Mouse (Mus musculus) brain, embryonic 18.5 days (tissue): Measurements from ENCODE around the gene Ccdc151.

ENCODE experiments used
- DNase-seq: peaks from one replicate; pipeline ENCODE4 v3.0.0-alpha.2; 2012; ENCODE audit warnings: low read depth, low spot score

Ccdc151 gene

DNA sequence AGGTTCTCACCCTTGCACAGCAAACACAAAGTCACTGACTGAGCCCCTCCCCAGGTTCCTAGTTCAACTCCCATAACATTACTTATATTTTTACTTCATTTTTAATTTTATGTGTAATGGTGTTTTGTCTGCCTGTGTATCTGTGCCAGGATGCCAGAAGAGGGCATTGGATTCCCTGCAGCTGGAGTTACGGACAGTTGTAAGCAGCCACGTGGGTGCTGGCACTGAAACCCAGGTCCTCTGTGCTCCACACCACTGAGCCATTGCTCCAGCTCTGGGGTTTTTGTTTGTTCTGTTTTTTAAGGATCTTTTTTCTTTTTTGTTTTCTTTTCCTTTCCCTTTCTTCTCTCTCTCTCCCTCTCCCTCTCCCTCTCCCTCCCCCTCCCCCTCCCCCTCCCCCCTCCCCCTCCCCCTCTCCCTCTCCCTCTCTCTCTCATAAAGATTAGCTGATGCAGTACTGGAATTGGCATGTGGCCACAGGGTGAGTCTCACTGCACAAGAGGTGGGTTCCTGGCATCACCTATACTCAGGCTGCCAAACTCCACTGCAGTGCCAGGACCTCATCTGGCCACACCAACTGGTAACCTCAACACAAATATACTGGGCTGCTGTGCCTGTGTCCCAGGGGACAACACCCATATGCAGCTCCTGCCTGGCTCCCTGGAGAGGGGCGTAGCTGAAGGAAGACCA is 6.1 kb downstream of the Ccdc151 start:
- DNase-seq: no peak

DNA sequence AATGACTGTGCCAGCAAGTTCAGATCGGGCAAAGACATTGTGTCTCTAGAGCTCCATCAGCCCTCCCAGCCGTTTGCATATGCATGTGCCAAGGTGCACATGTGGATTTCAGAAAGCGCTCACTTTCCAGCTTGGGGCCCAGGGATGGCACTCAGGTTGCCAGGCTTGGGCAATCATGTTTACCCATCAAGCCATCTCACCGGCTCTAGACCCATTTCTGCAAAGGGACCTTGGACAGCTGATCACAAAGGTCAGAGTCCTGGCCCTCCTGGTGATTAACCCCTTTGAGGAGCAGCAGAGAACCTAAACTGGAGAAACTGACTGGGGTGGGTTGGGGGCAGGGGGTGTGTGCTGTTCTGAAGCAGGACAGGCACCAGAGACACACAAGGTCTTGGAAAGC is 10.2 kb downstream of the Ccdc151 start:
- no peak for DNase-seq

DNA sequence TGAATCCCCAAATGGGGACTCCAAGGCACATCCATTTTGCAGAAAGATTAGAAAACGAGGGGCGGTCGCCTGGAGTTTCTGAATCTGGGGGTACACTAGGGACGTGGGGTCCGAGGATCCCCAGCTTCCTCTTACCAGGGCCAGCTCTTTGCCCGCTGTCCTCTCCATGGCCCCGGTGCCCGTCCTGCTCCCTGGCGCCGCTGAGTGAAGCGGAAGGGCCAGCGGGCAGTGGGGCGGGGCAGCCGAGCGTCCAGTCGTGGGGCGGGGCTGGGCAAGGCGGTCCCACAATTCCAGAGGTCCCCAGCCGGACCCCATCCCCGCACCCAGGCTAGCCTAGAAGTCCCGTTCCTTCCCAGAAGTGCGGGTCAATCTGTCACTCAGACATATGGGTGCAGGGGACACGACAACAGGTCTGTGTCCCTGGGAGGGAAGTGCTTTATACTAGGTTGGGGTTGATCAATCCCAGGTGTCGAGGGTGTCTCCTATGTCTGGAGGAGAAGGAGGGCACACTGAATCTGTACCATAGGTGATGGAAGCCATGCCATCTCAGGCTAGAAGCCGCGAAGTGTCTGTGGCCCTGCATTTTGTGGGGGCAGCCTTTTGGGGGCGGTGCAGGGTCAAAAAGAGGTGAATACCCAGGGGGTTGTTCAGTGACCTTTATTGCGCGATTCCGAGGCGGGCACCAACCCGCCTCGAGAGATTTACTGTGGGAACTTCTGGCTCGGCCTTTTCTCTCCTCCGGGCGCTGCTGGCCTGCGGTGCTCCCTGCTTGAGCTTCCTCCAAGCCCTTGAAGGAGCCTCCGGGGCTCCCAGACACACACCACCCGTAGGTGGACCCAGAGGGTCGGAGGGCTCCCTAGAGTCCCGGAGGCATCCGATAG is 13.0 kb downstream of the Ccdc151 start, which contains the start of gene Rgl3:
Gene Rgl3 (minus strand): TSS at position 217 of the 881 bp plus-strand sequence.
- DNase-seq: no peak

DNA sequence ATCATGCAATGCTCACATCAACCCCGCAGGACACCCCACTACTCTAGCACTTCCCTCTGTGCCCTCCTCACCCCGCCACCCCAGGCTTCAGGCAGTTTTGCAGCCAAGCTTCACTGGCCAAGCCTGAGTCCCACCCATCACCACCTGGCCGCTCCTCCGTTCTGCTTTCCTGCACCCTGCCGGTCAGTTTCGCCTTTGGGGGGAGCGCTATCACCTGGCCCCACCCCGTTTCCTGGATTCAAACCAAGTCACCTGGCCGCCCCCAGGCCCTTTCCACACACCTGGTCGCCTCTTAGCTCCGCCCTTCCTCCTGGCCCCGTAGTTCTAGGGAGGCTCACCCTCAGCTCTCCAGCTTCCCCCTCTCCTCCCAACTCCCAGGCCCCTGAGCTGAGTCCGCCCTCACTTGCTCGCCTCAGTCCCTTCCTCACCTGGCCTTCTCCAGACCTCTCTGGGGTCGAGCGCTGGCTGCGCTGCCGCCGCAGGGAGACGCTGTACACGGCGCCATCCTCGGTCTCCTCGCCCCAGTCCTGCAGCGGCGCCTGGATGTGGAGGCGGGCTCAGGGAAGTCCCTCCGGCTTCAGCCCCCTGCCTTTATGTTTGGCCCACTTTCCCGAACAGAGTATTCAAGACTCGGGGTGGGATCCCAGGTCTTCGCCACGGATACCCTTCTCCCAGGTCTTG is 13.9 kb downstream of the Ccdc151 start:
- no peak for DNase-seq

DNA sequence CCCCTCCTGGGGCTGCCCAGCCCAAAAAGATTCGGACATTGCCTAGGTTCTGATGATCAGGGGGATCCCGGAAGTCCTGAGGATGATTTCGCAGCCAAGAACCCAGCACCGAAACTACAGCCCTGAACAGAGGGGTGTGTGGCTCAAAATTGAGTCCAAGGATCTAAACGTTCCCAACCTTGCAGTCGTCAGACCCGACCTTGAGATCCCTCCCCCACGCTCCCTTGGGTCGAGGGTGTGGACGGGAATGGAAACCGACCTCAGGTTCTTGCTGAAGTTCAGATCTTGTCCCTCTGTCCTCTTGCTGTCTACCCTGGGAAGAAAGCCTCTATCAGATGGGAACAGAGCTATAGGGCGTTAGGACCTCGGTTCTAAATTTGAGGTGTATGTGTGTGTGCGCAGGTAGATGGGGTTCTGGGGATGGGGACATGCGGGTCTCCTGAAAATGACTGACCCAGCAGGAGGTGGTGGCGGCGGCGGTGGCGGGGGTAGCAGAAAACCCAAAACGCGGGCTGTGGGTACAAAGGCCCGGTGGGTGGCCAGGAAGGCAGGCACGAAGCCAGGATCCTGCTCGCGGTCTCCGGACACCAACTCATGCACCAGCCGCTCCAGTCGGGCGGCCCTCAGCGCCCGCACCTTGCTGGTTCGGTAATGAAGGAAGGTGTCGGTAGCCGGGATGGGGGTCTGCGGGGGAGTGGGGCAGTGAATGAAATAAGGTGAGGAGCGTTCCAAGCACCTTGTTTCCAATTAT is 14.7 kb downstream of the Ccdc151 start:
- DNase-seq: no peak

DNA sequence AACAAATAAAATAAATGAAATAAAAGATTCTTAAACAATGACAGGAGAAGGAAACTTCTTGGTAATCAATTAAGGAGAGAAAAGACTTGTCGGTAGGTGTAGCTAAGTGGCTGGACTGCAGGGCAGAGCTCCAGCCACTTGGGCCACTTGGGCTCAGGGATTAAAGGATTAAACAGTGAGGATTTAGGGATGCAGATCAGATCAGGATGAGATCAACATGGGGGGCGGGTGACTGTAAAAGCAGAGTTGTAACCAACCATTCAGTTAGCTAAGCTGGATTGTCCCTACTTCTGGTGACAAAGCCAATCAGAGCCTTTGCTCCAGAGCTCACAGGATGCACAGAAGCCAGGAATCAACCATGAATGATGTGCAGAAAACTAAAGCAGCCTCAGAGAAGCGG is 18.5 kb downstream of the Ccdc151 start:
- no peak for DNase-seq

DNA sequence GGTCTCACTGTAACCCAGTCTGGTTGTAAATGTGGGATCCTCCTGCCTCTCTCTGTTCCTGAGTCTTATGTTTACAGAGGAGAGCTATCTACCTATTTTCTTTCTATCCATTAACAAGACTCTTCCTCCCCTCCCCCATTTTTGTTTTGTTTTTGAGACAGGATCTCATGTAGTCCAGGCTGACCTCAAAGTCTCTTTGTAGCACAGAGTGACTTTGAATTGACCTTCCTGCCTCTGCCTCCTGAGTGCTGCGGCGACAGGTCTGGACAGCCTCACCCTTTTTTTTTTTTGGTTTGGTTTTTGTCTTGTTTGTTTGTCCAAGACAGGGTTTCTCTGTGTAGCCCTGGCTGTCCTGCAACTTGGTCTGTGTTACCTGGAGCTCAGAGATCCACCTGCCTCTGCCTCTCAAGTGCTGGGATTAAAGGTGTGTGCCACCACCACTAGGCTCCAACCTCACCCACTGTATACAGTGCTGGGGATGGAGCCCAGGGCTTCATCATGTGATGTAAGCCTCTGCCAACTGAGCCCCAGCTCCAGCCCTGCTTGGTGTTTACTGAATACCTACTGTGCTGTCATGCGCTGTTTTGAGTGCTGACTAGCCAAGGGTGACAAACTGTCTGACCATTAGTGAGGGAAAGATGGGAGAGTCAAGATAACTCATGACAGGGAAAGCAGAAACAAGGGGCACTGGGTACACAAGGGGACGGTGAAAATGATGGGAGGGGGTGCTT is 23.9 kb downstream of the Ccdc151 start:
- DNase-seq: no peak

DNA sequence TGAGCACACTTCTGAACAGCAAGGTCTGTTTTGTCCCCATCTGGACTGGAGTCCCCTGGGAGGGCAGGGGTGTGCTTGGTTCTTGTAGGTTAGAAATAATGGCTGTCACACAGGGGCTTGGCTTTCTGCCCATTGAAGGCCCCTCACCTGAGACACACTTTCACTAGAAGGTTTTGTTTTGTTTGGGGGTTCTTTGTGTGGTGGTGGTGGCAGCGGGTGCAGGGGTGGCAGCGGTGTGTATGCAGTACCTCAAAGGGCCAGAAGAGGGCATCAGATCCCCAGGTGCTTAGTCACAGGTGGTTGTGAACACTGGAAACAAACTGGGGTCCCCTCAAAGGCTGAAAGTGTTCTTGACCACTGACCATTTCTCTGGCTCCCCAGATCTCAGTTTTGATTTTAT is 24.5 kb downstream of the Ccdc151 start:
- DNase-seq: no peak

DNA sequence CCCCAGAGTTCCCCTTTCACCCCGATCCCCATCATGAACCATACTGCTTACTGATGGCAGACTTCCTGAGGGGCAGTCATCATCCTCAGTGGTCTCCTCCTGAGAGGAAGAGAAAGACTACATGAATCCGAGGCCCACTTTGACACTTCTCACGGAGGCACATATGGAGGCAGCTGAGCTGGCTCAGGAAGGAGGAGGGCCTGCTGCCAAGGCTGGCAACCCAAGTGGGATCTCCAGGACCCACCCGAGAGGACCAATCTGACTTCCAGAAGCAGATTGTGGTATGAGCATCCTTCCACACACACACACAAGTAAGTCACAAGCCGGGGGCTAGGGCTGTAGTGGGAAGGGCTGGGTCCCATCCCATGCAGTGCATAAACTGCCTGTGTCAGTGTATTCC is 25.1 kb downstream of the Ccdc151 start:
- no peak for DNase-seq

DNA sequence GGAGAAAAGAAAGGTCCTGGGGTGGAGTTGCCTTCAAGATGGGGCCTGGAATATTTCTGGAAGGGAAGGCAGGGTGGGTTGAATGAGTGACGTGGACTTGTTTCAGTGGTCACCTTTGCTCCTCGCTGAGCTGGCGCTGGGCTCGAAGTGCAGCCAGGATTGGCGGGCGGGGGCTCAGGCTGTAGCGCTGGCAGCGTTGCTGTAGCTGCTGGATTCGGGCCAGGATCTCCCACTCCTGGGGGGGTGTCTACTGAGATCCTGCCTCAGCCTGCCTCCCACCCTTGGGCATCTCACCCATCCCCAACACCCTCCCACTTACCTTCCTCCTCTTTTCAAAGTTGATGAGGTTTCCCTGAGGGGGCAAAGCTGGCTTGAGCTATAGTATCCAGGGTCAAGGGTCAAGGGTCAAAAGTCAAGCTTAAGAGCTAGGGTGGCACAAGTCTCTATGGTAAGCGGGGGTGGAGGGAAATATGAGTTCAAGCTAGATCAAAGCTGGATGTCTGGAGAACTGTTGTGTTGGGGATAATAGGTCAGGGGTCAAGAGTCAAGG is 25.7 kb downstream of the Ccdc151 start:
- DNase-seq: no peak

DNA sequence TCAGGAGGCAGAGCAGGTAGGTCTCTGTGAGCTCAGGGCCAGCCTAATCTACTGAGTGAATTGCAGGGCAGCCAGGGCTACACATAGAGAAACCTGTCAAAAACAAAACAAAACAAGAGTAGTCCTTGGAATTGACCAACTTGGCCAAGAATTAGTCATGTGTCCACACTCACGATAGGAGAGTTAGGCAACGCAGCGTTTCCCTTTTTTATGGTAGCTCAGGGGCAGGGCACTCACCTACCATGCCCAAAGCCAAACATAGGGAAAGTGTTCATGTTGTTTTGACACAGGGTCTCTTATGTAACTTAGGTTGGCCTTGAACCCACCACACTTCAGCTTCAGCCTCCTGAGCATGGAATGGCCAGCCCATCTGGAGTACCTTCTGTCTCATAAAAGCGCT is 33.1 kb downstream of the Ccdc151 start:
- no peak for DNase-seq

DNA sequence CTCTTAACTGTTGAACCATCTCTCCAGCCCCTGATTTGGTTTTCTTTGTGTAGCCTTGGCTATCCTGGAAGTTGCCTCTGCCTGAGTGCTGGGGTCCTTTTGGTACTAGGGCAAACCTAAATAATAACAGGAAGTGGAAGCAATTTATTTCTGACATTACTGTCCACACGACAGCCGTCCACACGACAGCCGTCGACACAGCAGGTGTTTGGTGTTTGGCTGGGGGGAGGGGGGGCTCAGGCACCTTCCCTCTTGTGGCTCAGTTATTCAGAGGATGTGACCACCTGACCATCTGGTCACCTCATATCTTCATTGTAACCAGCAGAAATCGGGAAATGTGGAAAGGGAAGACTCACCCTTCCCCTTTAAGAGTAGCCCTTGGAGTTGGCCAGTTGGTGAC is 33.6 kb downstream of the Ccdc151 start:
- no peak for DNase-seq

DNA sequence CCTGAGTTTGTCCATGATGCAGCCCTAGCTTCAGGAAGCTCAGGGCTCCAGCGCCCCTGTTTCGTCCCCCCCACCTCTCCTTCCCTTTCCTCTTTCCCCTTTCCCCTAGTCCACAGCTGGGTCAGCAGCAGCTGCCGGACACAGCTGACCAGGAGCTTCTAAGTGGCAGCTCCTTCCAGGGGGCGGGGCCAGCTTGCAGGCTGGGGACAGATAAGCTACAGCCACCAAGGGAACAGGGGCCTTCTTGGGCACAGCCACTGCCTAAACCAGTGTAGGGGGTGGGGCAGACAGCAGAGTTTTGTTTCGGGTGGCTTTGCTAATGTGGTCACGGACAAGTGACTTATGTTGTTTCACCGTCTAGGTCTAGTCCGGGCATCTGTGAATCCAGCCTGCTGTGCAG is 39.0 kb downstream of the Ccdc151 start, which contains the start of gene Epor:
Gene Epor (minus strand): TSS at position 90 of the 400 bp plus-strand sequence.
- DNase-seq: no peak

DNA sequence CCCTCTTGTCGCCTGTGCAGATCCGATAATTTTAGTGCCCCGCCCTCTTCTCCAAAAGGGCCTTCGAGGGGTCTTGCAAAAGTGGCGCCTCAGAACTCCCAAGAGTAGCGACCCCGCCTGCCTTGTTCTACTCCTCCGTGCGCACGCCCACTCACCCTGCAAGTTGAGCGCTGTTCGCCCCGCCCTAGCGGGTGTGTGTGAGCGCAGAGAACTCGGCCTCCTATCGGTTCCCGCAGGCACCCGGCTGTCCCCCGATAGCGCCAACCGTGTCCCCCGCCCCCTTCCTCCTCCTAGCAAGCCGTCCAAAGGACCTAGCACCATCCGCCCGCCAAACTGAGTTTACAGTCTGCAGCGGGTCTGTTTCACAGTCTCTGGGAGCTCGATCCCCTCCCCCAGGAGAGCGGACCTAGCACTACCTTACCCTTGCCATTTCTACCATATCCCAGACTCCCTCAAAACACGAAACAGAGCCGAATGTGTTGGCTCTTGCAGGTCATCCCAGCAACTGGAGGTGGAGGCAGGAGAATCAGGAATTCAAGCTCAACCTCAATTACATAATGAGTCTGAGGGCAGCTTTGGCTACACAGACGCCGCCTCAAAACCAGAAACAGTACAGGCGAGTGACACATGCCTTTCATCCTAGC is 39.9 kb downstream of the Ccdc151 start:
- no peak for DNase-seq

DNA sequence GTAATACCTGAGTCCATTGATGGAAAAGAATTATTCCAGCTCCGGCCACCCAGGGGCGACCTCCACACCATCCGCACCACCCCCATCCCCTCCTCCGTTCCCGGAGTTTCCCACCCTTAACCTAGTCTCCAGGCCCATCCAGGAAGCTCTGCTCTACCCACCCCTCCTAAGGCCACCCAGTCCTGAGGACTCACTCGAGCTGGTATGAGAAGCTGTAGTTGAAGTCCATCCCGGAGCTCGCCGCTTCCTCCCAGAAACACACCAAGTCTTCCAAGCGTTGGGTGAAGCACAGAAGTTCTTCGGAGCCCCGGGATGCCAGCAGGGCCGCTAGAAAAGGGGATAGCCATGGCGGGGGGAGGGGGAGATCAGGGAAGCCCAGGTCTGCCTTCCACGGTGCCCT is 40.4 kb downstream of the Ccdc151 start:
- no peak for DNase-seq

DNA sequence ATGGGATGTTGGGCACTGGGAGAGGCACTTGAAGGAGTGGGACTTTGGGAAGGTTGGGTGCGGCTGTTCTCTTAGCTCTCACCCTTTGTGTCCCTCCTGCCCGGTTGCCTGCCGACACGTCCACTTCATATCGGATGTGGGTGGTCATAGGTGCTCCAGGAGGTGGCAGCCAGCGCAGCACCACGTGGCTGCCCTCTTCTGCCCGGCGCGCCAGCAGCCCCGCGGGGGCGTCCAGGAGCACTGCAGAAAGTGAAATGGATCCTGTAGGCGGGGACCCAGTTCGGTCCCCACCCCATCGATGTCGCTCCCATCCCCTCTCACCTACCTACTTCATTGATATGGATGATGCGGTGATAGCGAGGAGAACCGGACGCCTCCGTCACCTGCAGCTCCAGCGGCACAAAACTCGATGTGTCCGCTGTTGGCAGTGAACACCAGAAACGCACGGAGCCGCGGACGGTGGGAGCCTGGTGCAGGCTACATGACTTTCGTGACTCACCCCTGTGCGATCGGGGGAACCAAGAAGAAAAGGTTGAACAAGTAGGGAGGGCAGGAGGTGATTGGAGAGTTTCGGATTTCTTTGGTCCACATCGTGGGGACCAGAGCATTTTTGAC is 41.0 kb downstream of the Ccdc151 start:
- DNase-seq: no peak

DNA sequence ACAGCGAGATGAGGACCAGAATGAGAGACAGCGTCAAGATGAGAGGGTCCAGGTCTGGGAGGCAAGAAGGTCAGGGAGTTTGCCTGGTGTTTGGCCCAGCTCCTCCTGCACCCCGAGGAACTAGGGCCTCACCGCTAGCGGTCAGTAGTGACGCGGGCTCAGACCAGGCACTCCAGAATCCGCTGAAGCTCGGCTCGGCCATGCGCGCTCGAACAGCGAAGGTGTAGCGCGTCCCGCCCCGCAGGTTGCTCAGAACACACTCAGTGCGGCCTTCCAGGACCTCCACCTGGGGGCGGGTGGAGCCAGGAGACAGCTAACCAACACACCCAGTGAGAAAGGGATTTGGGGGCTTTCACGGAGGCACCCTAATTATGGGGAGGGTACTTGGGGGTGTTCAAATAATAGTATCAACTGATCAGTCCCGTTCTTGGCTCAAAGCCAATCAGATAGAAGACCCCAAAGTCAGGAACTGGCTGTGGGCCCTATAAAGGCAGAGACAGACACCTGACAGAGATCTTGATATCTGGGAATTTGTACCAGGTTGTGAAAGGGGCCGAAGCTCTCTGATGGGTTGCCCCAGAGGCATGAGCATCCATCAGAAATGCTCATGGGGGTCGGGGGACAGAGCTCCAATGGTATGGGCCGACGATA is 41.8 kb downstream of the Ccdc151 start:
- DNase-seq: no peak

DNA sequence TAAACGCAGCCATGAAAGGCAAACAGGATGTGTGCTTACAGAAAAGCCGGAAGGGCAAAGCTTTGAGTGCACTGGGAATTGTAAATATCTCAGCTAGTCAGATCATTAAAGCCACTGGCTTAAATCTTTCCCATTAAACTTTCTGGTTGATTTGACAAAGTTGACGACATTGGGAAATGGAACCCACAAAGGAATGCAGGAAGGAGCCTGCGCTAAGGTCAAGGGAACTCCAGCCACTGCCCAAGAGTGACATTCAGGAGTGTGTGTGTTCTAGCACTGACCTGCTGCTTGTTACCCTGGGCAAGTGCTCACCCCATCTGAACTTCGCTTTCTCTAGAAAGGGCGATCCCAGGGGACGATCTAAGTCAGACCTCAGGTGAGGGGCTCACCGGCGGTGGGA is 42.3 kb downstream of the Ccdc151 start:
- DNase-seq: no peak

DNA sequence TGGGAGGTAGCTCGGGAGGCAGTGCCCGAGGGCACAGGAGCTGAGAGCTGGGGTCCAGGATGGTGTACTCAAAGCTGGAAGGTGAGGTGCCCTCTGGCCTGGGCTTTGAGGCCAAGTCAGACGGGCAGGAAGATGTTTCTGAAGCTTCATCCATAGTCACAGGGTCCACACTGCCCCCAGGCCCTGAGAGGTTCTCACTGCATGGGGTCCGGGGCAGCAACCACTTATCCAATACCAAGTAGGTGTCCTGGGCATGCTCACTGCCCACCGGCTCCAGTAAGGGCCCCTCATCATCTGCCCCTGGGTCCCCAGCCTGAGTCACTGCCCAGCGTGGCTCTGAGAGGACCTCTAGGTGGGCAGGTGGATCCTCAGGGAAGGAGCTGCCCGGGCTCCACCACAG is 43.2 kb downstream of the Ccdc151 start:
- DNase-seq: no peak
